Mouse (Mus musculus) mouse embryonic stem cell (cell line): ENCODE measurements around the gene Wtip.
"Not testable (repeated sequence)": the region's sequence is repeated elsewhere in the genome, so short reads cannot be mapped to it uniquely, and the experiment has no call there.

Source experiments
- in situ Hi-C, 2 experiments: fragments of 300-500 bp; cut with MboI; formaldehyde crosslinking; loops; 1 replicate in 1 of 2; 3 replicates in 1 of 2; pipeline ENCODE4 v1.14.3; 2019 to 2020; ENCODE audit warnings: low sequenced_read_pairs in 2 of 2, low pct_unique_long_range_greater_than_20kb in 1 of 2, mixed read lengths in 1 of 2; ENCODE audit not compliant: unreplicated experiment in 1 of 2

The Wtip gene

DNA sequence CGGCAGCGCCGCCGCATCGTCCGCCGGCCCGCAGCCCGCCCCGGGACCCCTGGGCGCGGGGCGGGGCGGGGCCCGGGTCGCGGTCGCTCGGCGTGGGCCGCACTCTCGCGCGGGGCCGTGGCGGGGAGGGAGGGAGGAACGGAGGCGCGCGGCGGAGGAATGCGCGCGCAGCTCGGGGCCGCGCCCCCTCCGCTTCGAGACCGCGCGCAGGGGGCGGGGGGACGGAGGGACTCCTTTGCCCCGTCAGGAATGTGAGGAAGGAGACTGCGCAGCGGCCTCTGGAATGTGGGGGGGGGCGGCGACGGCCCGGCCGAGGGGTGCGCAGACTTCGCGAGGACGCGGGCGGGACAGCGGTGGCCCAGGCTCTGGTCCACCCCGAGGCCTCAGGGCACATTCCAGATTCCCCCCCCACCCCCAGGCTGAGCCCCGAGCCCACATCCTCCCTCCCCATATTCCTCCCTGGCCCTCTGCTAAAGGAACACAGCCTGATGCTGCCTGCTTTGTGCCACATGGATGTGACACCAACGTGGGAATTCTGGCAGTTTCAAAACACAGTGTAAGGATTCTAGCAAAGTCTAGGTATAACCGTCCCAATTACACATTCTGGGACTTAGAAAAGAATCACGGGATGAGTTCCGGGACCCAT, at the start of gene Wtip:
Wtip (minus strand) TSS at position 152 of the 646 bp plus-strand sequence.
- in situ Hi-C loops: no loop called here

DNA sequence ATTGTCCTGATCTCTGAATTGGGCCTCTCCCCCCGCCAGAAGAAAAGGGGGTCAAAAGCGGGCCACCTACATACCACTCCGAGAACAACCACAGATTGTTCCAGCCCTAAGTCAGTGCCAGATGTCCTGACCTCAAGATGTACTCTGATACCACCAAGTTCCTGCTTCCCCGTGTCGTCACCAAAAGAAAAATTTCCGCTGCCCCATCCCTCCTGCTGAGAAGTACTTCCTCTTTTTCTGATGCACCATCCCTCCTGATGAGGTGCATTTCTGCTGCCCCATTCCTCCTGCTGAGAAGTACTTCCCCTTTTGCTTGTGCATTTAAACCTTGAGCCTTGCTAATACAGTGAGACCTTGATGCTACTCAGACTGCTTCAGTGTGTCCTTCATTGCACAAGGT, 43.2 kb upstream of the Wtip start:
- in situ Hi-C loops: not testable (repeated sequence)

DNA sequence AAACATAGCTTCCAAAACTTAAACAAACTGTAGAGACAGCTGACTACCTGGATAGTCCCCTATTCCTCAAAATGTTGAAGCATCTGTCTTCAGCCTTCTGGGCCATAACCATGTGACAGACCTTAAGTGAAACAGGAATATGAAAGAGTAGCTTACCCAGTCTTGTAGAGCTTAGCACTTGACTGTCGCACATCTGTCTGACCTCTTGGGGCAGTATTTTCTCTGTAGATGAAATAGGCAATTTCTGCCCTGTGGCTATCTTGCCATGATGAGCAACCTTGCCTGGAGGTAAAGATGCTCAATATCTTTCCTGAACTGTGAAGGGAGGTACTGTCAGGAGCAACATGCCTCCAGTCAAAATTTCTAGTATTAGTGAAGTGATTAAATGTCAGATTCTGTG, 39.2 kb upstream of the Wtip start:
- in situ Hi-C loops: no loop called here

DNA sequence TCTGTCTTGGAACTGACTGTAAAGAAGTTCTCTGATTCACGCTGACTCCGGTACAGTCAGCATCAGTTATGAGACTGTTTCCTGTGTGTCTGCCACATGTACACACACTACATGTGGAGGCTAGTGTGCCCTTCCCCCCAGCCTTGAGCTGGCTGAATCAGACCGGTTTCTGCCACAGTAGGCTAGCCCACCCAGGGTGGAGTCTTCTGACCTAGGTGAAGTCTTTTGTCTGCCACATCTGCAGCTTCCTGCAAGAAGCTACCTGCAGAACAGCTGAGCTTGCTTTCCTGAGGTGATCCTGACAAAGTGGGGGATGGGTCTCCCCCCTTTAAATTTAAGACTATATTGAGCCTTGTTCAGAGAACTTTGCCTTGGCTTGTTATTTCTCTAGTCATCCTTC, 36.4 kb upstream of the Wtip start, which contains the start of gene Uba2:
Uba2 (minus strand) TSS at position 146 of the 400 bp plus-strand sequence.
- in situ Hi-C loops: no loop called here

DNA sequence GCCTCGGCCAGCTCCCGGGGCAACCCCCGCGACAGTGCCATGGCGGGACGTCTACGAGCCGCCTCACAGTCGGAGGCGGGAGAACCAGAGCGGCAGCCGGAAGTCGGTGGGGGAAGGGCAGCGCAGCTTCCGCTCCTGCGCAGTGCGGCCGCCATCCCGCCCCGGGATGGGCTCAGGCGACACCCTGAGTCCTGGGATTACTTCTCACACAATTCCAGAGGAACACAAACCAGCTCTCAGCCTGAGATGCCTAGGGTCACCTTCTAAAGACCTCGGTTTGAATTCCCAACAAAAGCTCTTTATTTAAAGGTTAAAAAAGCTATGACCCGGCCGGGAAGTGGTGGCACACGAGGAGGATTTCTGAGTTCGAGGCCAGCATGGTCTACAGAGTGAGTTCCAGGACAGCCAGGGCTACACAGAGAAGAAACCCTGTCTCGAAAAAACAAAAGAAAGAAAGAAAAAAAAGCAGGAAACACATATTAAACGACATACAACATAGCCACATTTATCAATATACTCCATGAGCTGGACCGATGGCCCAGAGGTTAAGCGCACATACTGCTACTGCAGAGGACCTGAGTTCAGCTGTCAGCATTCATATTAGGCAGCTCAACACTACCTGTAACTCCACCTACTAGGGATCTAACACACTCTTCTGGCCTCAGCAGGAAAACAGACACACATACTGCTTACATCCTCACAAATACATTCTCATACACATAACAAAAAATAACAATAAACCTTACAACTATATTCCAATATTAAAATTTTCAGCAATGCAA, 35.6 kb upstream of the Wtip start:
- in situ Hi-C loops: no loop called here

DNA sequence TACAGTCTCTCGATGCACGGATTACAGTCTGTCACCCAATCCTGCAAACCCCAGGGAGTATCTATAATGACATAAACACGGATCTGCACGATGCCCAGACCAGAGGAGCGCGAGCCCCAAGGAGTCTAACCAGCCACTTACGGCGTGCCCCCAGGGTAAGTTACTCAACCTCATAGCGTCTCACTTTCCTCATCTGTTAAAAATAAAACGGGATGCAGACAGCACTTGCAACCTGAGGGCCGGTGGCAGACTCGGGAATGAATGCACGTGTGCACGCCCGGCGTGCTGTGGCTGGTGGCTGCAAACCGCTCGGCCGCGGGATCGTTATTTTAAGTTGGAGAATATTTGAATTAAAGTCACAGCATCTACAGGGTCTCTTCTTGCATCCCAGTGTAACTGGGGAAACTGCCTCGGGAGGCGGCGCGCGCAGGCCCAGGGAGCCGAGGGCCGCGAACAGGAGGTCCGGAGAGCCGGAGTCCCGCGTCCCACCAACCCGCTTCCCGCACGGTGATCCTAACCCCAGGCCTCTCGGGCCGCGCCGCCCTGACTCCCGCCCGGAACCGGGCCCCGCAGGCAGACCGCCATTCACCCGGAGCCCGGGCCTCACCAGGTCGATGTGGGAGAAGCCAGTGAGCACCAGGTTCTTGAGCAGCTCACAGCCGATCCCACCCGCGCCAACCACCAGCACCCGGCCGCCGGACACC, 34.9 kb upstream of the Wtip start:
- in situ Hi-C loops: no loop called here

DNA sequence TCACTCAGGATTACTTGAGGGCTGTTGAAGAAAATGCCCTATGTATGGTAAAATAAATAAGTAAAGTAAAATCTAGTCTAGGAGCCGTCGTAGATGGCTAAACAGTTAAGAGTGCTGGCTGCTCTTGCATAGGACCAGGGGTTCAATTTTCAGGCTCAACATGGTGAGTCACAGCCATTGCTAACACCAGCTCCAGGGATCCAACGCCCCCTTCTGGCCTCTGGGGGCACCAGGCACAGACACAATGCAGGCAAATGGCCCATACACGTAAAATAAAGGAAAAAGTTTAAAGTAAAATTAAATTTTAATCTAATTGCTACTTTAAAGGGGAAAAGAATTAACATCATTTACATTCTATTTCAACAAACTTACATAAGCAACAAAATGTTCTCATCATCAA, 33.8 kb upstream of the Wtip start:
- in situ Hi-C loops: no loop called here

DNA sequence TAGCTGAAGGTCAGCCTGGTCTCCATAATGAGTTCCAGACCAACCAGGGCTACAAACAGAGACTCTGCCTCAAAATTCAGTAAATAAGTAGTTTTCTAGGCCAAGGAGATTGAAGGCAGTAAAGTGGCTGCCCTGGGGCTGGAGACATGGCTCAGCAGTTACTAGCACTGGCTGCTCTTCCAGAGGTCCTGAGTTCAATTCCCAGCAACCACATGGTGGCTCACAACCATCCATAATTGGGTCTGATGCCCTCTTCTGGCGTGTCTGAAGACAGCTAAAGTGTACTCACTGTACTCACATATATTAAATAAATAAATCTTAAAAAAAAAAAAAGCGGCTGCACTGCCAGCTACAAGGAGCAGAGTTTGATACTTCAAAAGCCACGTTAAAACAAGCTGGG, 32.9 kb upstream of the Wtip start:
- in situ Hi-C loops: no loop called here

DNA sequence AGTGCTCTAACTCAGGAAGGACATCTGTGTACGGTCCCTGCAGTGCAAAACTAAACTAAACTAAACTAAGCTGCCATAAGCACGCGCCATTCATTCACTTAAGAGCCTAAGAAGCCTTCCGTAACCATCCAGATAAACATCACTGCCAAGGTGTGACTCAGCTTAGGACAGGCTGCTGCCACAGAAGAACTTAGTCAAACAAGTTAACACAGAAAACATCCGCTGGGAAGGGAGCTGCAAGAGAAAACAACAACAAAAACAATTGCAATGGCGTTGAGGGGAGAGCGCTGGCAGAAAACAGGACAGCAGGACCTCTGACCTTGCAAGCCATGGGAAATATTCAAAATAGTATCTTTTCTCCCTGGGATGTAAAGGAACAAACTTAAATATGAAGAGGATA, 31.6 kb upstream of the Wtip start:
- in situ Hi-C loops: no loop called here

DNA sequence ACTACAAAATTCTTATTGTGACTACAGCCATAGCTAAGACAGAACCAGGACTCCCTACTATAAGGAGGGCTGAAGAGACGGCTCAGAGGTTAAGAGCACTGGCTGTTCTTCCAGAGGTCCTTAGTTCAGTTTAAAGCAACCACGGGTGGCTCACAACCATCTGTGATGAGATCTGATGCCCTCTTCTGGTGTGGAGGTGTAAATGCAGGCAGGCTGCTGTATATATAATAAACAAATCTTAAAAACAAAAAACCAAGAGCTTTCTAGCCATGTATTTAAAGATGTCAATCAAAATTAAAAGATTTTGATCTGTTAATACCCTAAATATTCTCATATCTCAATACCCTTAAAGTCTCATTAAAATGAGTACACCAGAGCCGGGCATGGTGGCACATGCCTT, 26.1 kb upstream of the Wtip start:
- in situ Hi-C loops: loop anchor here (5.0 to 10.0 kb wide), 3 partner anchors 53 to 206 kb away; no protein-coding TSS in a partner anchor

DNA sequence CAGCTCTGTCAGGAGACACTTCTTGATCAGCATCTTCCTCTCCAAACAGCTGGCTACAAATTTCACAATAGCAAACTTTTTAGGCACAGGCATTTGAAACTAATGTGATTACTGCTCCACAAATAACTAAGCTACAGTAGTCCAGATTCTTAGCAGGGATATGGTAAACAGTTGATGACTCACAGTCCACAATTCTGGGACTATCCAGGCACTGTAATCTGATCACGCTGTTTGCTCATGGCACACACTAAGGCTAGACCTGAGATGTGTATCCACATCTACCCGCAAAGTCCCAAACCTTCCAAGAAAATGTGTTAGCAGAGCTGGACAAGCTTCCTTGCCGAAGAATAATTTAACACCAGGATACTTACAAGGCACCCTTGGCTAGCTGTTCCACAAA, 24.9 kb upstream of the Wtip start:
- in situ Hi-C loops: loop anchor here (5.0 to 10.0 kb wide), 3 partner anchors 54 to 207 kb away; no protein-coding TSS in a partner anchor

DNA sequence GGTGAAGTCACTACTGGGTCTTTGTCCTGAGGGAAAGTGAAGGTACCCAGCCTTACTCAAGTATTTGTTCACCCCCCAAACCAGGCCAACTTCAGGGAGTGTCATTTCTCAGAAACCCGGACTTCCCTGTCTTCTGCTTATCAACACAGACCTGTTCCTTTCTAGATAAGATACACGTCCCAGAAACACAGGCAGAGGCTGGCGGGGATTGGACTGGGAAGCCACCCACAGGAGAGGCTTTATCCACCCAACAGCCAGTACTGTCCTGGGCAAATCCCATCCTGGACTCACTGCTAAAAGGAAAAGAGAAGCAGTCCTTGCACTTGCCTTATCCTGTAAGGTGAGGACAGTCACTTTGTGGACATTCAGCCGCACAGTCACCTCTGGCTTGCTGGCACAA, 14.1 kb upstream of the Wtip start:
- in situ Hi-C loops: no loop called here

DNA sequence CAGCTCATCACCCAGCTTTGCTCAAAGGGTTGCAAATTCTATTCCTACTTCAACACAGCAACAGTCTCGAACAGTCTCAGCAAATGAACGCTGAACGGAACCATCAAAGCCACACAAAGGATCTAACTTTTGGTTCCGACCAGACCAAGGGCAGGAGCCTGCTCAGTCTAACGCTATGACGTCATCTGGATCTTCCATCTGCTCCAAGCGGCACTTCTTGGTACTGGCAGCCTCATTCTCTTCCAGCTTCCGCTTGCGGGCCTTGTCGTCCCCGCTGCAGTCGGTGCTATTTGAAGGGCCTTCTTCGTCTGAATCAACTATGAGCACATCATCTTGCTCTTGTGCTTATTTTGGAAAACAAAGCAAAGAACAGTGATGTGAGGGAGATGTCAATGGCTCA, 8.1 kb upstream of the Wtip start:
- in situ Hi-C loops: no loop called here

DNA sequence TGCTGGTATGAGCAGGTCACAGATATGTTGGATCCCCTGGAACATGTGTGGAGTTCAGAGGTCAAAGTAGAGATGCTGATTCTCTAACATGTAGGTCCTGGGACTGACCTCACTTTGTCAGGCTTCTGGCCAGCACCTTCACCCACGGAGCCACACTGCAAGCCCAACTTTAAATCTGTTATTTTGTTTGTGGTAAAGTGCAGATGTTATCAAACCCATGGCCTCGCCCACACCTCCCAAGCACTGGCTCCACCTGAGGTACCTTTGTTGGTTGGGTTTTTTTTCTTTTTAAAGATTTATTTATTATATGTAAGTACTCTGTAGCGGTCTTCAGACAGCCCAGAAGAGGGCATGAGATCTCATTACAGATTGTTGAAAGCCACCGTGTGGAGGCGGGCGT, 6.4 kb upstream of the Wtip start:
- in situ Hi-C loops: no loop called here

DNA sequence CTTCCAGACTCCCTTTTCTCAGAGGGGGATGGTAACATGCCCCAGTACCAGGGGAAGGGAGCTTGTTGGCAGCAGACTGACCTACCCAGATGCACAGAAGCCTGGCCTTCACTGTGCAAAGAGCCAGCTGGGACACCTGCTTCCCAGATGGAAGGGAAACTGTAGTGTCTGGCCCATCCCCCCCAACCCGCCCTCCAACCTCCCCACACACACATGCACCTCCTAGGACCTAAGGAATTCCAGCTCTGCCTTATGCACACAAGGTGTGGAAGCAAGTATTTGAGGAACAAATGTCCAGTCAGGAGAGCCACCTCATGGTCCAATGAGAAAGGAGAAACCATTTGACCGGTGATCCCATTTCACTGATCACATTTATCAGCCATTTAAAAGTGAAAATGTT, 1.3 kb upstream of the Wtip start:
- in situ Hi-C loops: no loop called here

DNA sequence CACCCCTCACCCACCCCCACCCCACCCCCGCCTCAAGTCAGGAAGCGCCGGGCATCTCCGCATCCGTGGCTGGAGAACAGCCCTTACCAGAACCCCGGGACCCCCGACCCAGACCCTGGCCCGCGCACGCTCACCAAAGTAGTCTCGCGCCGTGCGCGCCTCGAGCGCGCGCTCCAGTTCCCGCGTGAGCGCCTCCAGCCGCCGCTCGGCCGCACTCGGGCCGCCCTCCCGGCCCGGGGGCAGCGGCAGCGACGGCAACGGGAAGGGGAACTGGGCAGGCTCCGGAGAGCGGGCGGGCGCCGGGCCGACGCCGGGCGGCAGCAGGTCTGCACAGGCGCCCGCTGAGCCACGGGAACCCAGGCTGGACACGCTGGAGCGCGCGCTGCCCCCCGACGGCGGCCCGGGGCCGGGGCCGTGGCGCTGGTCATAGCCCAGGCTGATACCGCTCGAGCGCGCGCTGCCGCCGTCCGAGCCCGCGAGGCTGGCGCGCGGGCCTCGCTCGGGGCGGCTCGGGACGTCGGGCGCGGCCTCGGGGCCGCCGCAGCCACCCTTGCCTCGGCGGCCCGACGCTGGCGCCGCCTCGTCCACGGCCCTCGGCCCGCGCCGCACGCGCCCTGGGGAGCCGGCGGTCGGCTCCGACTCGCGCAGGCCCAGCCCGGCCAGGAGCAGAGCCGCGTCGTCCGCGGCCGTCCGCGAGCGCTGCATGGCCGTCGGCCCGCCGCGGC, 551 bp downstream of the Wtip start:
- in situ Hi-C loops: no loop called here

DNA sequence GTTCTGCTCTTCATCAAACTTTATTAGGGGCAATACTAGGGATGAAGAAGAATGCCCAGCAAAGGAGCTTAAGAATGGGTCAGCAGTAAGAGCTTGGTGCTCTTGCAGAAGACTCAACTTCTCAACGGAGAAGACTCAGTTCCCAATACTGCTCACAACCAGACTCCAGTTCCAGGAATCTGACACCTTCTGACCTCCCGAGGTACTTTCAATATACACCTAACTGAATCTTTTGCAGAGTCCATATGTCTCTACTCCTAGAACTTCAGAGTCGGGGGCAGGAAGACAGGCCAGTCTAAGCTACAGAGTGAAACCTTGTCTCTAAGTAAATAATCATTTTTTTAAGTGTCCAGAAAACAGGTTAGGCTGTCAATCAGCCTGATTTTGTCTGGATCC, 1.1 kb downstream of the Wtip start:
- in situ Hi-C loops: no loop called here

DNA sequence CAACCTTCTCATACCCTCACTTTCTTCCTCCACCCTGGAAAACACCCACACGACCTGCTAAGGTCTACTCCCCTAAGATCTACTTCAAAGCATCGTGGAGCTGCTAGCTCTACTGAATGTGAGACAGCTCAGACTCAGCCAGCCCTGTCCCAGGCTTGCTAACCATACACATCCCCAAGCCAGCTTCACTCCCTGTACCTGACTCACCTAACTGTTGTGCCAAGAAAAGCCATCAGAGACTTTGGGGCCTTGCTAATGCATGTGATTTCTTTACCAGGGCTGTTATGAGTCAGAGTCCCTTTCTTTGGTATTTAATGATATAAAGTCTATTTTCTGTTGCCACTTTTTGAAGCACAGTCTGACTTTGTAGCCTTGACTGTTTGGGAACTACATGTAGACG, 1.9 kb downstream of the Wtip start:
- in situ Hi-C loops: no loop called here

DNA sequence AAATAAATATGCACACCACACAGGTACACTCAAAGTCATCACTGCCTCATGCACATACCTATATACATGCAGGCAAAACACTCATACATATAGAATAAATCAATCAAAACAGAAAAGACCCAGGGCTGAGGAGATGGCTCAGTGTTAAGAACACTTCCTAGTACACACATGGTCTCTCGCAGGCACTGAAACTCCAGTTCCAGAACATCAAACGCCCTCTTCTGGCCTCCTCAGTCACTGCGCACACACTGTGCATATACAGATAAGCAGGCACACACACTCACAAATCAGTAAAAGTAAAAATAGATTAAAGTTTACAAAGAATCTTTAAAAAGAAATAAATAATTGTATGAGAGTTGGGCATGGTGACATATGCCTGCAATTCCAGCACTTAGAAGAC, 6.8 kb downstream of the Wtip start:
- in situ Hi-C loops: no loop called here
